Mouse (Mus musculus): ENCODE measurements at regions not wholly inside any gene's neighbourhood (a gene's known extent, or its start where the extent isn't known, plus 50 kb on each side); places are given as distances from the start of the nearest gene placed in this dataset.

GRCm38 (mm10) chr2:135525779-135526178, 133.0 kb upstream of the Plcb4 start:
- Histone ChIP-seq H3K4me1 (ENCODE audit: control insufficient read depth, insufficient read depth, low read length) (no peaks in the 10 kb centered on the region), H3K27me3 (ENCODE audit: control insufficient read depth, insufficient read depth, low read length) (no peaks in the 10 kb centered on the region), H3K27ac (replicated peaks; ENCODE audit: low read depth, low read length) (no peak overlapping the region), H3K9me3 (ENCODE audit: control insufficient read depth, low read length) (no peaks in the 10 kb centered on the region), H3K4me3 (replicated peaks; ENCODE audit: low read length) (no peak overlapping the region), H3K4me2 (replicated peaks; ENCODE audit: low read depth, low read length, severe bottlenecking) (no peak overlapping the region), H3K9ac (ENCODE audit: low read depth, low read length, severe bottlenecking) (no peak overlapping the region), H3K36me3 (ENCODE audit: control insufficient read depth, insufficient read depth, low read length) (no peaks in the 10 kb centered on the region)
- DNase-seq (ENCODE audit: low spot score) = peak; percentile 6
- no peak for ATAC-seq (ENCODE audit: low FRiP score, low read depth)
- TF ChIP-seq POLR2A (IDR thresholded peaks at IDR 0.05; ENCODE audit: borderline replicate concordance, extremely low read depth, insufficient read depth, insufficient read length) = no peak
- 88% methylated on average over 1 of the region's 1 CpGs for WGBS

- DNase-seq (ENCODE audit: low spot score) (no peak), ATAC-seq (ENCODE audit: low FRiP score, low read depth) (no peak)
- H3K9ac ChIP-seq (ENCODE audit: low read depth, low read length, severe bottlenecking) = no peak overlapping the region
- H3K4me3 ChIP-seq (replicated peaks; ENCODE audit: low read length) = no peak overlapping the region
- 47% methylated on average over 3 of the region's 3 CpGs for WGBS
- no peaks in the 10 kb centered on the region for H3K27me3 ChIP-seq (ENCODE audit: control insufficient read depth, insufficient read depth, low read length)
- no peak overlapping the region for H3K4me2 ChIP-seq (replicated peaks; ENCODE audit: low read depth, low read length, severe bottlenecking)
- no peak for TF ChIP-seq POLR2A (IDR thresholded peaks at IDR 0.05; ENCODE audit: borderline replicate concordance, extremely low read depth, insufficient read depth, insufficient read length)
- H3K4me1 ChIP-seq (ENCODE audit: control insufficient read depth, insufficient read depth, low read length) = no peaks in the 10 kb centered on the region
- no peaks in the 10 kb centered on the region for H3K9me3 ChIP-seq (ENCODE audit: control insufficient read depth, low read length)
- no peaks in the 10 kb centered on the region for H3K36me3 ChIP-seq (ENCODE audit: control insufficient read depth, insufficient read depth, low read length)
- no peak overlapping the region for H3K27ac ChIP-seq (replicated peaks; ENCODE audit: low read depth, low read length)
Measured at GRCm38 (mm10) chr2:135529619-135530018, 129.2 kb upstream of the Plcb4 start.

- no peak for TF ChIP-seq POLR2A (IDR thresholded peaks at IDR 0.05; ENCODE audit: borderline replicate concordance, extremely low read depth, insufficient read depth, insufficient read length)
- DNase-seq (ENCODE audit: low spot score) = no peak
- Histone ChIP-seq H3K4me2 (replicated peaks; ENCODE audit: low read depth, low read length, severe bottlenecking) (no peak overlapping the region), H3K36me3 (ENCODE audit: control insufficient read depth, insufficient read depth, low read length) (no peaks in the 10 kb centered on the region), H3K4me3 (replicated peaks; ENCODE audit: low read length) (no peak overlapping the region), H3K27me3 (ENCODE audit: control insufficient read depth, insufficient read depth, low read length) (no peaks in the 10 kb centered on the region), H3K4me1 (ENCODE audit: control insufficient read depth, insufficient read depth, low read length) (no peaks in the 10 kb centered on the region), H3K9me3 (ENCODE audit: control insufficient read depth, low read length) (no peaks in the 10 kb centered on the region), H3K9ac (ENCODE audit: low read depth, low read length, severe bottlenecking) (no peak overlapping the region), H3K27ac (replicated peaks; ENCODE audit: low read depth, low read length) (no peak overlapping the region)
- no peak for ATAC-seq (ENCODE audit: low FRiP score, low read depth)
- WGBS = 65% methylated on average over 11 of the region's 11 CpGs
Measured at GRCm38 (mm10) chr2:135536303-135536871, 122.4 kb upstream of the Plcb4 start.

GRCm38 (mm10) chr2:135538022-135538421, 120.8 kb upstream of the Plcb4 start:
- WGBS = 57% methylated on average over 2 of the region's 2 CpGs
- Histone ChIP-seq H3K4me2 (replicated peaks; ENCODE audit: low read depth, low read length, severe bottlenecking) (no peak overlapping the region), H3K27me3 (ENCODE audit: control insufficient read depth, insufficient read depth, low read length) (no peaks in the 10 kb centered on the region), H3K9me3 (ENCODE audit: control insufficient read depth, low read length) (no peaks in the 10 kb centered on the region), H3K9ac (ENCODE audit: low read depth, low read length, severe bottlenecking) (no peak overlapping the region), H3K36me3 (ENCODE audit: control insufficient read depth, insufficient read depth, low read length) (no peaks in the 10 kb centered on the region), H3K4me3 (replicated peaks; ENCODE audit: low read length) (no peak overlapping the region), H3K27ac (replicated peaks; ENCODE audit: low read depth, low read length) (no peak overlapping the region), H3K4me1 (ENCODE audit: control insufficient read depth, insufficient read depth, low read length) (no peaks in the 10 kb centered on the region)
- ATAC-seq (ENCODE audit: low FRiP score, low read depth) = no peak
- no peak for TF ChIP-seq POLR2A (IDR thresholded peaks at IDR 0.05; ENCODE audit: borderline replicate concordance, extremely low read depth, insufficient read depth, insufficient read length)
- no peak for DNase-seq (ENCODE audit: low spot score)

DNA sequence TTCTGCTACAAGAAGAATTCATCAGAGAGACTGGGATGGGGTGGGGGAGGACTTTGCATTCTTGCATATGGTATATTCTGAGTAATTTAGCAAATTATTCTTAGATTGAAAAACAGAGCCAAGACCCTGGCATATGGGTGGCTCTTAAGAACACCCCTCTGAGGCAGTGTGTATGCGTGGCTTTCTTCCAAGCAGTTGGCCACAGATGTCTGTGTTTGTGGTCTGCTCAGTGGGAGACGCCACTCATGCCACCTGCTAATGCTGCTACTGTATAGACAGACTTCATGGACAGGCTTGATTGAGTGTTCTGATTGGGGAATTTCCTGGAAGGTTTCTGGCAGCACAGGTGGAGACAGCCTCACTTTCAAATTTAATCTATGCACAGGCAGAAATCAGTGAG, 117.8 kb upstream of the Plcb4 start:
- Histone ChIP-seq H3K4me1 (ENCODE audit: control insufficient read depth, insufficient read depth, low read length) (no peaks in the 10 kb centered on the region), H3K4me2 (replicated peaks; ENCODE audit: low read depth, low read length, severe bottlenecking) (no peak overlapping the region), H3K27me3 (ENCODE audit: control insufficient read depth, insufficient read depth, low read length) (no peaks in the 10 kb centered on the region), H3K4me3 (replicated peaks; ENCODE audit: low read length) (no peak overlapping the region), H3K9ac (ENCODE audit: low read depth, low read length, severe bottlenecking) (no peak overlapping the region), H3K36me3 (ENCODE audit: control insufficient read depth, insufficient read depth, low read length) (no peaks in the 10 kb centered on the region), H3K9me3 (ENCODE audit: control insufficient read depth, low read length) (no peaks in the 10 kb centered on the region), H3K27ac (replicated peaks; ENCODE audit: low read depth, low read length) (no peak overlapping the region)
- DNase-seq (ENCODE audit: low spot score) = no peak
- no peak for ATAC-seq (ENCODE audit: low FRiP score, low read depth)
- TF ChIP-seq POLR2A (IDR thresholded peaks at IDR 0.05; ENCODE audit: borderline replicate concordance, extremely low read depth, insufficient read depth, insufficient read length) = no peak
- WGBS = 84% methylated on average over 2 of the region's 2 CpGs

GRCm38 (mm10) chr2:135541930-135542329, 116.9 kb upstream of the Plcb4 start:
- H3K4me2 ChIP-seq (replicated peaks; ENCODE audit: low read depth, low read length, severe bottlenecking) = no peak overlapping the region
- H3K36me3 ChIP-seq (ENCODE audit: control insufficient read depth, insufficient read depth, low read length) = no peaks in the 10 kb centered on the region
- no peaks in the 10 kb centered on the region for H3K9me3 ChIP-seq (ENCODE audit: control insufficient read depth, low read length)
- no peak overlapping the region for H3K27ac ChIP-seq (replicated peaks; ENCODE audit: low read depth, low read length)
- no peak for TF ChIP-seq POLR2A (IDR thresholded peaks at IDR 0.05; ENCODE audit: borderline replicate concordance, extremely low read depth, insufficient read depth, insufficient read length)
- H3K4me3 ChIP-seq (replicated peaks; ENCODE audit: low read length) = no peak overlapping the region
- no peak for ATAC-seq (ENCODE audit: low FRiP score, low read depth)
- no peaks in the 10 kb centered on the region for H3K4me1 ChIP-seq (ENCODE audit: control insufficient read depth, insufficient read depth, low read length)
- H3K9ac ChIP-seq (ENCODE audit: low read depth, low read length, severe bottlenecking) = no peak overlapping the region
- no peaks in the 10 kb centered on the region for H3K27me3 ChIP-seq (ENCODE audit: control insufficient read depth, insufficient read depth, low read length)
- no peak for DNase-seq (ENCODE audit: low spot score)
